Mouse (Mus musculus) ES-E14 (cell line): ENCODE results near the gene Srr. TPM values are rescaled to one million over a fixed set of nuclear protein-coding genes. Genes with fewer than 3 reads are reported as not detected.

ENCODE experiments used
- DNase-seq: peaks from one replicate; pipeline ENCODE4 v3.0.0-alpha.2; 2013; ENCODE audit warnings: low read depth, low spot score
- H3K27ac ChIP-seq: 2 replicates; pipeline ENCODE4 v1.5.1; 2012; ENCODE audit warnings: low read depth, mild to moderate bottlenecking, low read length, moderate library complexity, mixed read lengths; ENCODE audit not compliant: poor library complexity, insufficient read depth, severe bottlenecking
- H3K36me3 ChIP-seq: 2 replicates; pipeline ENCODE4 v1.6.1; 2012; ENCODE audit warnings: mild to moderate bottlenecking, low read length, moderate library complexity, mixed read lengths; ENCODE audit not compliant: control insufficient read depth, poor library complexity, insufficient read depth, severe bottlenecking
- H3K4me1 ChIP-seq, 2 experiments: fragments of 150-350 bp in 1 of 2; sonication (generic) in 1 of 2; 2 replicates each; pipeline ENCODE4 v1.6.1; 2012; ENCODE audit warnings: low read length in 2 of 2, mild to moderate bottlenecking in 1 of 2, mixed read lengths in 1 of 2; ENCODE audit not compliant: control insufficient read depth in 2 of 2, insufficient read depth in 2 of 2, poor library complexity in 1 of 2
- H3K4me3 ChIP-seq, 2 experiments: fragments of 150-350 bp in 1 of 2; sonication (generic) in 1 of 2; 2 replicates each; pipeline ENCODE4 v1.5.1; 2012; ENCODE audit warnings: low read length in 2 of 2, low read depth in 1 of 2, mild to moderate bottlenecking in 1 of 2, mixed read lengths in 1 of 2; ENCODE audit not compliant: insufficient read depth in 1 of 2, poor library complexity in 1 of 2, severe bottlenecking in 1 of 2
- H3K9ac ChIP-seq: 2 replicates; pipeline ENCODE4 v1.6.1; 2012; ENCODE audit warnings: low read depth, mild to moderate bottlenecking, low read length, mixed read lengths; ENCODE audit not compliant: poor library complexity, insufficient read depth, severe bottlenecking
- H3K9me3 ChIP-seq: fragments of 150-350 bp; sonication (generic); 2 replicates; pipeline ENCODE4 v1.6.1; 2012; ENCODE audit warnings: low read depth, mild to moderate bottlenecking, low read length; ENCODE audit not compliant: control insufficient read depth, insufficient read depth
- CHD2 ChIP-seq: IDR thresholded peaks from 2 replicates; pipeline ENCODE4 v1.6.1; 2014; ENCODE audit warnings: mild to moderate bottlenecking, low read depth, low read length, inconsistent platforms
- HCFC1 ChIP-seq: IDR thresholded peaks from 2 replicates; pipeline ENCODE4 v1.6.1; 2012; ENCODE audit warnings: low read length, inconsistent platforms, borderline replicate concordance; ENCODE audit not compliant: insufficient read depth
- MAFK ChIP-seq: IDR thresholded peaks from 2 replicates; pipeline ENCODE4 v1.6.1; 2014; ENCODE audit warnings: mild to moderate bottlenecking, low read depth, low read length, inconsistent platforms; ENCODE audit not compliant: insufficient read depth
- ZC3H11A ChIP-seq: IDR thresholded peaks from 2 replicates; pipeline ENCODE4 v1.6.1; 2012; ENCODE audit warnings: low read depth, mild to moderate bottlenecking, inconsistent platforms, low read length, borderline replicate concordance
- ZNF384 ChIP-seq: IDR thresholded peaks from 2 replicates; pipeline ENCODE4 v1.6.1; 2012; ENCODE audit warnings: low read depth, low read length, inconsistent platforms
- in situ Hi-C, 2 experiments: fragments of 600-800 bp; cut with MboI; formaldehyde crosslinking; loops; one replicate each; pipeline ENCODE4 v1.15.1; 2025; ENCODE audit warnings: low sequenced_read_pairs in 2 of 2, inconsistent platforms in 1 of 2; ENCODE audit not compliant: unreplicated experiment in 2 of 2
- total RNA-seq: library from RNA; depleted of rRNA; stranded (reverse); fragments of 300-350 nt; gene quantifications from 2 replicates; pipeline ENCODE4 v1.2.3, GENCODE M21; 2012

The Srr gene
- total RNA-seq, 1 experiment, result 3.8 TPM

GRCm38 (mm10) chr11:74962846-74963407 is 37.2 kb upstream of the Srr start:
- no peak for DNase-seq

GRCm38 (mm10) chr11:74961953-74962352 is 36.2 kb upstream of the Srr start:
- H3K4me3 ChIP-seq, result no peak overlapping the region
- no peak for DNase-seq
- no peaks in the 10 kb centered on the region for H3K4me1 ChIP-seq
- H3K36me3 ChIP-seq, result no peaks in the 10 kb centered on the region
- no peak overlapping the region for H3K27ac ChIP-seq
- in situ Hi-C loops, result no loop called here
- TF ChIP-seq ZNF384, result no peak
- no peak for TF ChIP-seq MAFK
- no peak overlapping the region for H3K9ac ChIP-seq
- H3K9me3 ChIP-seq, result no peaks in the 10 kb centered on the region

More at GRCm38 (mm10) chr11:74962846-74963407, 37.2 kb upstream of the Srr start:
- H3K4me3 ChIP-seq, result no peak overlapping the region
- in situ Hi-C loops, result no loop called here
- TF ChIP-seq ZNF384, result no peak
- H3K4me1 ChIP-seq, result no peaks in the 10 kb centered on the region
- H3K9me3 ChIP-seq, result no peaks in the 10 kb centered on the region
- H3K9ac ChIP-seq, result no peak overlapping the region
- no peak overlapping the region for H3K27ac ChIP-seq
- H3K36me3 ChIP-seq, result no peaks in the 10 kb centered on the region

GRCm38 (mm10) chr11:74960031-74960551 is 34.3 kb upstream of the Srr start:
- DNase-seq, result no peak
- Histone ChIP-seq H3K4me1 (no peaks in the 10 kb centered on the region), H3K9me3 (no peaks in the 10 kb centered on the region), H3K9ac (no peak overlapping the region), H3K4me3 (no peak overlapping the region), H3K36me3 (no peaks in the 10 kb centered on the region), H3K27ac (no peak overlapping the region)
- TF ChIP-seq ZC3H11A, result no peak
- TF ChIP-seq HCFC1, result no peak
- no peak for TF ChIP-seq ZNF384
- TF ChIP-seq MAFK, result no peak
- TF ChIP-seq CHD2, result no peak
- in situ Hi-C loops, result no loop called here

- TF ChIP-seq MAFK, result no peak
- no peak for TF ChIP-seq HCFC1
- no peak for TF ChIP-seq CHD2
- no peak for TF ChIP-seq ZNF384
- no peak for TF ChIP-seq ZC3H11A
- no peaks in the 10 kb centered on the region for H3K36me3 ChIP-seq
- H3K4me1 ChIP-seq, result peaks cover 0 to 4% of the 10 kb centered on the region in 2 experiments; a peak in 1 of 4 replicates
- no peak overlapping the region for H3K4me3 ChIP-seq
- no peaks in the 10 kb centered on the region for H3K9me3 ChIP-seq
- H3K27ac ChIP-seq, result no peak overlapping the region
- DNase-seq, result no peak
- in situ Hi-C loops, result no loop called here
- no peak overlapping the region for H3K9ac ChIP-seq
These were observed 33.8 kb upstream of the Srr start for GRCm38 (mm10) chr11:74959501-74959900.

GRCm38 (mm10) chr11:74957600-74957999 is 31.9 kb upstream of the Srr start:
- no peak overlapping the region for H3K4me3 ChIP-seq
- H3K36me3 ChIP-seq, result no peaks in the 10 kb centered on the region
- H3K27ac ChIP-seq, result no peak overlapping the region
- H3K9me3 ChIP-seq, result no peaks in the 10 kb centered on the region
- no peak for DNase-seq
- peaks cover 0 to 4% of the 10 kb centered on the region in 2 experiments; a peak in 1 of 4 replicates for H3K4me1 ChIP-seq
- TF ChIP-seq MAFK, result no peak
- no peak for TF ChIP-seq CHD2
- TF ChIP-seq ZNF384, result no peak
- no peak for TF ChIP-seq ZC3H11A
- TF ChIP-seq HCFC1, result no peak
- no peak overlapping the region for H3K9ac ChIP-seq
- in situ Hi-C loops, result no loop called here
